Mouse (Mus musculus): ENCODE results near the gene Llgl1. TPM values are rescaled to one million over a fixed set of nuclear protein-coding genes. Genes with fewer than 3 reads are reported as not detected.

Gene Llgl1
- total RNA-seq (2014; rRNA removed) (60.2 and 75.5 TPM in 2 replicates), polyA plus RNA-seq (2015; fragmentation: Nextera tagmentation; extraction: Ambion mirVana) (35.2 and 36.7 TPM in 2 replicates)

GRCm38 (mm10) chr11:60699524-60700075 lies at the start of gene Llgl1:
Gene Llgl1, plus strand, starts transcription at chr11:60699723.
- peak within 1 kb of the TSS; percentile 92 for H3K4me2 ChIP-seq (ENCODE audit: low read depth, low read length)
- H3K27me3 ChIP-seq (ENCODE audit: insufficient read depth, low read length), result no peaks in the 10 kb centered on the region
- 0 out of 2 replicates have a peak, but pooled peaks cover 7% of the 10 kb centered on the region for H3K36me3 ChIP-seq (ENCODE audit: insufficient read depth, low read length)
- ATAC-seq (peak; percentile 93), DNase-seq (ENCODE audit: low spot score) (peak; percentile 96)
- peak within 1 kb of the TSS; percentile 78 for H3K9ac ChIP-seq (replicated peaks; ENCODE audit: low read length)
- peak within 1 kb of the TSS; percentile 76 for H3K27ac ChIP-seq
- H3K4me1 ChIP-seq (ENCODE audit: insufficient read depth, low read length), result peaks cover 23% of the 10 kb centered on the region; the same call in 1 of the 2 replicates
- H3K4me3 ChIP-seq (ENCODE audit: low read length), result peak within 1 kb of the TSS; percentile 78
- no peaks in the 10 kb centered on the region for H3K9me3 ChIP-seq (ENCODE audit: low read length)
- WGBS, result under 1% methylated on average over 69 of the region's 73 CpGs
- TF ChIP-seq CTCF (IDR thresholded peaks at IDR 0.05; ENCODE audit: low read depth), result no peak

GRCm38 (mm10) chr11:60696165-60696564 lies 3.4 kb upstream of the Llgl1 start:
- no peak overlapping the region for H3K4me2 ChIP-seq (ENCODE audit: low read depth, low read length)
- no peak overlapping the region for H3K9ac ChIP-seq (replicated peaks; ENCODE audit: low read length)
- 68% methylated on average over 1 of the region's 1 CpGs for WGBS
- ATAC-seq (no peak), DNase-seq (ENCODE audit: low spot score) (no peak)
- no peaks in the 10 kb centered on the region for H3K36me3 ChIP-seq (ENCODE audit: insufficient read depth, low read length)
- peaks cover 14% of the 10 kb centered on the region; the same call in 1 of the 2 replicates for H3K4me1 ChIP-seq (ENCODE audit: insufficient read depth, low read length)
- no peak for TF ChIP-seq CTCF (IDR thresholded peaks at IDR 0.05; ENCODE audit: low read depth)
- no peak overlapping the region for H3K4me3 ChIP-seq (ENCODE audit: low read length)
- no peak overlapping the region for H3K27ac ChIP-seq
- no peaks in the 10 kb centered on the region for H3K27me3 ChIP-seq (ENCODE audit: insufficient read depth, low read length)
- no peaks in the 10 kb centered on the region for H3K9me3 ChIP-seq (ENCODE audit: low read length)

DNA sequence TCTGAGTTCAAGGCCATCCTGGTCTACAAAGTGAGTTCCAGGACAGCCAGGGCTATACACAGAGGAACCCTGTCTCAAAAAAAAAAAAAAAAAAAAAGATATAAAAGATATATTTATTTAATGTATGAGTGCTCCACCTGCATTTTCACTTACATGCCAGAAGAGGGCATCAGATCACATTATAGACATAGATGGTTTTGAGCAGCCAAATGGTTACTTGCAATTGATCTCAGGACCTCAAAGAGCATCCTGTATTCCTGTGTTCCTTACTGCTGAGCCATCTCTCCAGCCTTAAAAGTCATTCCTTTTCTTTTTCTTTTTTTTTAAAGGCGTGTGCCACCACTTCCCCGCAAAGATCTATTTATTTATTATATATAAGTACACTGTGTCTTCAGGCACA lies 2.0 kb upstream of the Llgl1 start:
- Histone ChIP-seq H3K27me3 (ENCODE audit: insufficient read depth, low read length) (no peaks in the 10 kb centered on the region), H3K4me1 (ENCODE audit: insufficient read depth, low read length) (peaks cover 15% of the 10 kb centered on the region; the same call in 1 of the 2 replicates), H3K4me2 (ENCODE audit: low read depth, low read length) (no peak overlapping the region), H3K9ac (replicated peaks; ENCODE audit: low read length) (no peak overlapping the region), H3K36me3 (ENCODE audit: insufficient read depth, low read length) (no peaks in the 10 kb centered on the region), H3K4me3 (ENCODE audit: low read length) (no peak overlapping the region), H3K27ac (0 out of 2 replicates have a peak overlapping the region, but pooled peaks have one; percentile 76), H3K9me3 (ENCODE audit: low read length) (no peaks in the 10 kb centered on the region)
- DNase-seq (ENCODE audit: low spot score), result peak; percentile 55
- TF ChIP-seq CTCF (IDR thresholded peaks at IDR 0.05; ENCODE audit: low read depth), result peak; percentile 56
- 61% methylated on average over 2 of the region's 2 CpGs for WGBS
- ATAC-seq, result no peak

DNA sequence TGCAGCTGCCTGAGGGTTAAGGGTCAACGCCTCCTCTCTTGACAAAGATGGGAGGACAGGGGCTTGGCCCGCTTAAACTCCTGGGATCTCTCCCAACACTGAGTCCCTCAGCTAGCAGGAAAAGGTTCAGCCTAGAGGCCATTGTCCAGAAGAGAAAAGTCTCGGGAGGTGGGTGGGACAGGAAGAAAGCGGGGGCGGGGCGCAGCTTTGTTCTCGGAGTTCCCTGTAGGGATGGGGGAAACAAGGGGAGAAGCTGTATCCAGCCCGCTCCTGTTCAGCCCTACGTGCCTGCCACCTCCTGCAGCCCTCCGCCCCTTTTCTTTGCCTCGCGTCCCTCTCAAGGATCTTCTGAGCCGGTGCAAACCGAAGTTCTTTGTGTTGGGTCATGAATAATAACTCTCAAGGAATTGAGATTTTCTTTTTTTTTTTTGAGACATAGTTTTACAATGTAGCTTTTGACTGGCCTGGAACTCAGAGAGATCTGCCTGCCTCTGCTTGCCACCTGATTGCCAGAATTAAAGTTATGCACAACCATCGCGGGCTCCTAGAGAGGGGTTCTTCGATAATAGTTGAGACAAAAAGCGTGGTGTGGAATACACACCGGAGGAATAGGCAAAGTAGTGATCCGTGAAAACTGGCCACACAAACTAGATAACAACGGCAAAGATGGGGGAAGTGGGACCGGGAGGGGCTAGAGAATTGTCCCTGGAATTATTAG lies 558 bp upstream of the Llgl1 start:
- TF ChIP-seq CTCF (IDR thresholded peaks at IDR 0.05; ENCODE audit: low read depth), result 0 out of 2 replicates have a peak, but pooled peaks have one; percentile 13

DNA sequence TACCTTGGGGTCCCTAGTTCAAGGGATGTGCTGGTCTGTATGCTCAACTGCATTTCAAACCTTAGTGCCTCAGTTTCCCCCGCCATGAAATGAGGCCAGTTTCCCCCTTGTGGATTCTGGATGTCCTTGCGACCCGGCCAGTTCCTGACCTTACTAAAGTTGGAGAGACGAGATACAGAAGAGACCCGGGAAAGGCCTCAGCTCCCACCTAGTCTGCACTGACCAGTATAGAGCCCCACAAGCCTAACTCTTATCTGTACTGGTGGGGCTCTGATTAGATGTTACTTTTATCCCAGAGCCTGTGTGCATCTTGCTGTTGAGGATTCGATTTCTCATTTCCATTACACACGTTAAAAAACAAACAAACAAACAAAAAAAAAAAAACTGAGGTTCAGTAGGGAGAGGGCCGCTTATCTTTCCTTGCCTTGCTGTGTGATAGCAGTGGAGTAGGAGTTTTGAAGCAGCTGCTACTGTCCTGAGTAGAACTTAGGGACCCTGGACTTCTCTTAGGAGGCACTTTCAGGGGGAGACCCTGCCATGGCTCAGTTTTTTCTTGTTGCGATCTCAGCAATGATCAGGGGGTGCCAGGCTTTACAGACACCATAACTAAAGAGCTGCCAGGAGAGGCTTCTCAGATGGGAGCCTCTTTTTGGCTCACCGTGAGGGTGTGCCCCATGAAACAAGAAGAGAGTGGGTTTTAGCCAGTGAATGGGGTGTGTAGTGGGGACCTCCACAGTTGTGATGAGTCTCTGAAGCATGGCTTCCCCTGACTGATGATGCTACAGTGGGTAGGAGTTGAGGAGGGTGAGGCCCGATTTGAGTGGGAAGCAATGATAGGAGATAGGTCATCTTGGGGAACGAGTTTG lies 1.0 kb downstream of the Llgl1 start:
- TF ChIP-seq CTCF (IDR thresholded peaks at IDR 0.05; ENCODE audit: low read depth), result peak; percentile 11; the same call in 1 of the 2 replicates
- WGBS, result 15% methylated on average over 12 of the region's 12 CpGs
- Histone ChIP-seq H3K9me3 (ENCODE audit: low read length) (no peaks in the 10 kb centered on the region), H3K36me3 (ENCODE audit: insufficient read depth, low read length) (0 out of 2 replicates have a peak, but pooled peaks cover 10% of the 10 kb centered on the region), H3K27ac (peak overlapping the region; percentile 76; the same call in 1 of the 2 replicates), H3K27me3 (ENCODE audit: insufficient read depth, low read length) (no peaks in the 10 kb centered on the region), H3K4me2 (ENCODE audit: low read depth, low read length) (peak overlapping the region; percentile 92), H3K4me3 (ENCODE audit: low read length) (peak overlapping the region; percentile 78), H3K4me1 (ENCODE audit: insufficient read depth, low read length) (peaks cover 23% of the 10 kb centered on the region; the same call in 1 of the 2 replicates), H3K9ac (replicated peaks; ENCODE audit: low read length) (peak overlapping the region; percentile 78)
- ATAC-seq, result no peak
- DNase-seq (ENCODE audit: low spot score), result no peak

More for the DNA sequence above, 558 bp upstream of the Llgl1 start:
- Histone ChIP-seq H3K36me3 (ENCODE audit: insufficient read depth, low read length) (0 out of 2 replicates have a peak, but pooled peaks cover 4% of the 10 kb centered on the region), H3K27ac (peak overlapping the region; percentile 76), H3K4me1 (ENCODE audit: insufficient read depth, low read length) (peaks cover 23% of the 10 kb centered on the region; the same call in 1 of the 2 replicates), H3K9ac (replicated peaks; ENCODE audit: low read length) (peak overlapping the region; percentile 78; the same call in 1 of the 2 replicates), H3K9me3 (ENCODE audit: low read length) (no peaks in the 10 kb centered on the region), H3K4me3 (ENCODE audit: low read length) (peak overlapping the region; percentile 78), H3K4me2 (ENCODE audit: low read depth, low read length) (peak overlapping the region; percentile 92), H3K27me3 (ENCODE audit: insufficient read depth, low read length) (no peaks in the 10 kb centered on the region)
- ATAC-seq, result peak; percentile 41
- under 1% methylated on average over 22 of the region's 22 CpGs for WGBS
- DNase-seq (ENCODE audit: low spot score), result peak; percentile 58

DNA sequence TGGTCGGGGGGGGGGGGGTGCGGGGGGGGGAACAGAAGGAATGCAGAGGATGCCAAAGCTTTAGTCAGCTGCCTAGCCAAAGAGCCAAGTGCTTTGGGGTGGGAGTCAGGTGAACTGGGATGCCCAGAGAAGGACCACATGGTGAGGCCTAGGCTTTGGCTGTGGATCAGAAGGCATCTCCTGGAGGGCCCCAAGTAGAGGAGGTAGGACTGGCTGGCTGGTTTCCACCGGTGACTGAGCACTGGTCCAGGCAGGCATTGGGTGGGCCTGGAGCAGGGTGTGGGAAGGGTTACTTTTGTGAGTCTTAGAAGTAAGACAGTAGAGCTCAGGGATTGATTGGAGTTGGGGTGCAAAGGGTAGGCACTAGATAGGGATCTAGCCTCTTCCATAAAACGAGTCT lies 2.1 kb downstream of the Llgl1 start:
- peaks cover 23% of the 10 kb centered on the region; the same call in 1 of the 2 replicates for H3K4me1 ChIP-seq (ENCODE audit: insufficient read depth, low read length)
- H3K36me3 ChIP-seq (ENCODE audit: insufficient read depth, low read length), result peaks cover 15% of the 10 kb centered on the region; the same call in 1 of the 2 replicates
- H3K9me3 ChIP-seq (ENCODE audit: low read length), result no peaks in the 10 kb centered on the region
- H3K27ac ChIP-seq, result no peak overlapping the region
- WGBS, result 77% methylated on average over 4 of the region's 4 CpGs
- H3K4me2 ChIP-seq (ENCODE audit: low read depth, low read length), result no peak overlapping the region
- DNase-seq (ENCODE audit: low spot score) (no peak), ATAC-seq (no peak)
- no peaks in the 10 kb centered on the region for H3K27me3 ChIP-seq (ENCODE audit: insufficient read depth, low read length)
- H3K9ac ChIP-seq (replicated peaks; ENCODE audit: low read length), result no peak overlapping the region
- no peak overlapping the region for H3K4me3 ChIP-seq (ENCODE audit: low read length)
- no peak for TF ChIP-seq CTCF (IDR thresholded peaks at IDR 0.05; ENCODE audit: low read depth)

Data from hindbrain, postnatal 0 days (tissue).